Mouse (Mus musculus): ENCODE results near the gene Tex14.
"Not testable (repeated sequence)": the region's sequence is repeated elsewhere in the genome, so short reads cannot be mapped to it uniquely, and the experiment has no call there.

The Tex14 gene

GRCm38 (mm10) chr11:87472058-87472457, 67.2 kb downstream of the Tex14 start:
- not testable (repeated sequence) for DNase-seq (ENCODE audit: extremely low spot score)

- not testable (repeated sequence) for DNase-seq (ENCODE audit: extremely low spot score)
These were observed 74.3 kb downstream of the Tex14 start for GRCm38 (mm10) chr11:87479172-87479571.

- DNase-seq (ENCODE audit: extremely low spot score), result no peak
These were observed 79.0 kb downstream of the Tex14 start for GRCm38 (mm10) chr11:87483796-87484326.

DNA sequence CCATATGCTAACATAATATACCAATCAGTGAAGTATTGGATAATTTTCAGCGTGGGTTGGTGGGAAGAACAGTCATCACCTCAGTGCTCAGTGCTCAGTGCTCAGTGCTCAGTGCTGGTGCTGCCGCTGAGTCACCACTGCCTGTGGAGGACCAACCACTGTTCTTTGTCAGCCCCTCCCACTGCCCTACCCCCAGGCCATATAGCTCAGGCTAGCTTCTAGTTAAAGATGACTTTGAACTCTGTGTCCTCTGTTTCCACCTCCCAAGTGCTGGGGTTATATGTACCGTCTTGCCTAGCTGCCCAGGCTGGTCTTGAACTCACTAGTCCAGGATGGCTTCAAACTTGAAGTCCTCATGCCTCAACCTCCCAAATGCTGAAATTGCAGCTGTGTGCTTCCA, 84.1 kb downstream of the Tex14 start:
- no peak for DNase-seq (ENCODE audit: extremely low spot score)

- DNase-seq (ENCODE audit: extremely low spot score), result no peak
These were observed 99.9 kb downstream of the Tex14 start for GRCm38 (mm10) chr11:87504690-87505214.

GRCm38 (mm10) chr11:87506502-87506901, 101.6 kb downstream of the Tex14 start:
- DNase-seq (ENCODE audit: extremely low spot score), result no peak

GRCm38 (mm10) chr11:87507043-87507442, 102.2 kb downstream of the Tex14 start:
- no peak for DNase-seq (ENCODE audit: extremely low spot score)

DNA sequence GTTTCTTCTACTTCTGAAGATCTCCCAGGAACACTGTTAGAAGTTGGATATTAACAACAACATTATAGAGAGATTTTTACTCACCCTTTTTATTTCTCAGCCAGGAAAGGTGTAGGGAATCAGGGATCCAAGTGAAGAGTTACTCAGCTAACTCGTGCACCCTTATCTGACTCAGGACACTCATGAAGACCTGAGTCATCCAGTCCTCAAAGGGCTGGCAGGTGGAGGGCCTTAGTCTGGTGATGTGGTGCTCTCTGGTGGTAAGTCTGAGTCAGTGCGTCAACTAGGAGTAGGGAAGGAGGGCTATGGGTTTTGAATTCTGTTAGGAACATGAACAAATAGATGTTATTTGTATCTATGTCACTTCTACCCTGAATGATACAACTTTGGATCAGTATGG, 114.4 kb downstream of the Tex14 start:
- DNase-seq (ENCODE audit: extremely low spot score), result peak; percentile 34

DNA sequence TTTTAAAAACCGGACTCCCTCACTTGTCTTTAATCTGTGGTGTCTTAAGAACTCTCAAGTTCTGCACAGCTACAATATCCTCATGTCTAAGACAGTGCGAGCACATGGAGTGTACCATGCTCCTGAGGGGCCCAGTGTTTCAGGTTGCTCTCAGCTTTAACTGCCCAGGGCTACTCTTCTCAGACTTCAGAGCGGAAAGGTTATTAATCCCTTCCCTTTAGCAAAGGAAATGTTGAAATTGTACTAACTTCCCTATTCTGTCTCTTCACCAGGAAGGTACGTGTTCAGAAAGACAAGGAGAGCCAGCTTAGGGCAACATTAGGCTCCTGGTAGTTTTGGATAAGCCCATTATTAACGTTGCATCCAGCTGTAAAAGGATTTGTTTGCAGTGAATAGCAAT, 118.6 kb downstream of the Tex14 start:
- DNase-seq (ENCODE audit: extremely low spot score), result no peak

GRCm38 (mm10) chr11:87523967-87524366, 119.1 kb downstream of the Tex14 start:
- no peak for DNase-seq (ENCODE audit: extremely low spot score)

- DNase-seq (ENCODE audit: extremely low spot score), result no peak
These were observed 119.9 kb downstream of the Tex14 start for GRCm38 (mm10) chr11:87524780-87525179.

GRCm38 (mm10) chr11:87527364-87527763, 122.5 kb downstream of the Tex14 start:
- no peak for DNase-seq (ENCODE audit: extremely low spot score)

GRCm38 (mm10) chr11:87527990-87528389, 123.1 kb downstream of the Tex14 start:
- no peak for DNase-seq (ENCODE audit: extremely low spot score)

- no peak for DNase-seq (ENCODE audit: extremely low spot score)
These were observed 126.8 kb downstream of the Tex14 start for GRCm38 (mm10) chr11:87531695-87532094.

DNA sequence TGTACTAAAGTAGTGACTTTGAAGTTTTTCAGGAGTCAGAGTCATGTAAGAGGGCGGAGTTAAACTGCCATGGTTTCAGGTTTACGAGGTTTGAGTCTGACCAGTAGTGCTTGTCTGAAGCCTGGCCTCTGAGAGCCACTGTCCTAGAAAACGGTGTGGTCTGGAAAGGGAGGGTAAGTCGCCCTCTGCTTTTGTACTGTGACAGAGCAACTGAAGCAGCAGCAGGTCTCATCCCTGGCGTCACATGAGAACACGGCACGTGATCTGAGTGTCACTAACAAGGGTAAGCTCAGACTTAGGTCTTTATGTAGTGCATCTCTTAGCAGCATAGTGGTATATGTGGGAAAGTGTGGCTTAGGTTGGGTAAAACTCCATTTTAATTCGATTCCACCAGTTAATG, 137.4 kb downstream of the Tex14 start:
- no peak for DNase-seq (ENCODE audit: extremely low spot score)

GRCm38 (mm10) chr11:87542906-87543305, 138.0 kb downstream of the Tex14 start:
- no peak for DNase-seq (ENCODE audit: extremely low spot score)

- DNase-seq (ENCODE audit: extremely low spot score), result no peak
These were observed 148.5 kb downstream of the Tex14 start for GRCm38 (mm10) chr11:87553342-87553741.

GRCm38 (mm10) chr11:87554386-87554785, 149.5 kb downstream of the Tex14 start:
- DNase-seq (ENCODE audit: extremely low spot score), result no peak

GRCm38 (mm10) chr11:87555106-87555703, 150.3 kb downstream of the Tex14 start:
- no peak for DNase-seq (ENCODE audit: extremely low spot score)

GRCm38 (mm10) chr11:87561208-87561607, 156.3 kb downstream of the Tex14 start:
- DNase-seq (ENCODE audit: extremely low spot score), result no peak

DNA sequence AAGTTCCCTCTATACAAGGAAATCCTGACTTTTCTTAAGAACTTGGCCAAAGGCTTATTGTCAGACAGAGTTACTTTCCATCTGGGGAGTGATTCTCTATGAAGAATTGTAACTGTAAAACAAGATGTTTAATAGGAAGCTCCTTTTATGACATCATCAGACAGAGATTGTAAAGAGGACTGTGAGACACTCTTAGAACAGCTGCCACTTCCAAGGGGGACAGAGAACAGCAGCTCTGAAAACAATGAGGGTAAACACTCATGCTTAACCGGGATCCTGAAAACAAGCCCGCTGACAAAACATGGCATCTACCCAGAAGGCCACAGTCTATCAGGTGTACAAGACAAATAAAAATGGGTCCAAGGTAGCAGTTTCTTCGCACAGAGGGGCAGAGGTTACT, 161.6 kb downstream of the Tex14 start, which contains the start of gene Gm11492:
Gene Gm11492 (plus strand): TSS at position 153 of the 400 bp plus-strand sequence.
- DNase-seq (ENCODE audit: extremely low spot score), result no peak

GRCm38 (mm10) chr11:87568255-87568953, 163.5 kb downstream of the Tex14 start, which contains the start of gene Sept4:
Sept4 (plus strand) TSS chr11:87568903.
- no peak for DNase-seq (ENCODE audit: extremely low spot score)

GRCm38 (mm10) chr11:87570743-87571142, 165.9 kb downstream of the Tex14 start:
- no peak for DNase-seq (ENCODE audit: extremely low spot score)
